Mouse (Mus musculus) embryonic fibroblast, embryonic 13.5 days (primary cell): Measurements from ENCODE around the gene Tesk2.

Experiments
- CTCF ChIP-seq: IDR thresholded peaks from 2 replicates; pipeline ENCODE4 v1.5.1; 2011; ENCODE audit warnings: mild to moderate bottlenecking, control low read depth, low read length, moderate library complexity, borderline replicate concordance; ENCODE audit not compliant: insufficient read depth
- POLR2A ChIP-seq: IDR thresholded peaks from 2 replicates; pipeline ENCODE4 v1.6.1; 2011; ENCODE audit warnings: low read depth, mild to moderate bottlenecking, control low read depth, low read length, moderate library complexity

GRCm38 (mm10) chr4:116708201-116708764 is 12.5 kb upstream of the Tesk2 start, which contains the start of the genes Mmachc and Ccdc163:
- TF ChIP-seq CTCF, result no peak
- TF ChIP-seq POLR2A, result peak; percentile 81
